Mouse (Mus musculus) cortical plate, adult 2 months (tissue): ENCODE data around the gene Ncaph. TPM values are rescaled to one million over a fixed set of nuclear protein-coding genes. Genes with fewer than 3 reads are reported as not detected.

ENCODE experiments used
- H3K27ac ChIP-seq: fragments of 200-500 bp; 2 replicates; pipeline ENCODE4 v1.5.1; 2012; ENCODE audit warnings: low read length, control low read depth, inconsistent platforms; ENCODE audit not compliant: insufficient read depth
- H3K4me1 ChIP-seq: fragments of 200-500 bp; 2 replicates; pipeline ENCODE4 v1.6.1; 2011; ENCODE audit warnings: low read length; ENCODE audit not compliant: control insufficient read depth, insufficient read depth
- H3K4me3 ChIP-seq: fragments of 200-500 bp; 2 replicates; pipeline ENCODE4 v1.5.1; 2011; ENCODE audit warnings: mild to moderate bottlenecking, low read length, control low read depth; ENCODE audit not compliant: insufficient read depth
- CTCF ChIP-seq: fragments of 200-500 bp; IDR thresholded peaks from 2 replicates; pipeline ENCODE4 v1.5.1; 2011; ENCODE audit warnings: mild to moderate bottlenecking, control low read depth, low read length; ENCODE audit not compliant: insufficient read depth; ENCODE audit errors: extremely low read depth
- POLR2A ChIP-seq: fragments of 200-500 bp; IDR thresholded peaks from 2 replicates; pipeline ENCODE4 v1.6.1; 2011; ENCODE audit warnings: mild to moderate bottlenecking, low read length, control low read depth; ENCODE audit not compliant: insufficient read depth; ENCODE audit errors: extremely low read depth
- polyA plus RNA-seq: library from polyadenylated mRNA; depleted of rRNA; stranded (reverse); fragments of >200 nt; gene quantifications from 2 replicates; pipeline ENCODE4 v1.2.3, GENCODE M21; 2012; rRNA removed

The Ncaph gene
- polyA plus RNA-seq, 1 experiment, result 2.2 TPM

- TF ChIP-seq CTCF, result no peak
- TF ChIP-seq POLR2A, result 0 out of 2 replicates have a peak, but pooled peaks have one; percentile 36
- H3K27ac ChIP-seq, result no peak within 1 kb of the TSS
- H3K4me1 ChIP-seq, result peaks cover 1% of the 10 kb centered on the region; the same call in 1 of the 2 replicates
- peak within 1 kb of the TSS; percentile 48 for H3K4me3 ChIP-seq
These were observed 63.3 kb downstream of the Ncaph start, which contains the start of gene Blvra for GRCm38 (mm10) chr2:127070435-127070841. Blvra (plus strand) TSS chr2:127070665.

- no peak for TF ChIP-seq POLR2A
- TF ChIP-seq CTCF, result no peak
- Histone ChIP-seq H3K4me1 (peaks cover 1% of the 10 kb centered on the region; the same call in 1 of the 2 replicates), H3K4me3 (peak overlapping the region; percentile 48), H3K27ac (no peak overlapping the region)
These were observed 63.8 kb downstream of the Ncaph start for GRCm38 (mm10) chr2:127069781-127070434.

GRCm38 (mm10) chr2:127068806-127069205 is 64.9 kb downstream of the Ncaph start:
- TF ChIP-seq CTCF (no peak), POLR2A (no peak)
- peaks cover 1% of the 10 kb centered on the region; the same call in 1 of the 2 replicates for H3K4me1 ChIP-seq
- no peak overlapping the region for H3K4me3 ChIP-seq
- H3K27ac ChIP-seq, result no peak overlapping the region

- no peak for TF ChIP-seq POLR2A
- TF ChIP-seq CTCF, result no peak
- H3K27ac ChIP-seq, result no peak overlapping the region
- no peak overlapping the region for H3K4me3 ChIP-seq
- no peaks in the 10 kb centered on the region for H3K4me1 ChIP-seq
These were observed 72.3 kb downstream of the Ncaph start for GRCm38 (mm10) chr2:127061471-127061870.

Other genes starting within 250 kb of the Ncaph start
- 22.3 and 22.8 TPM in 2 replicates for gene Sppl2a, start 200.7 kb downstream of the Ncaph start, polyA plus RNA-seq
- 7.4 and 8.3 TPM in 2 replicates for gene Ap4e1, start 125.2 kb downstream of the Ncaph start, polyA plus RNA-seq
- 23.7 and 26.5 TPM in 2 replicates for gene Blvra, start 63.3 kb downstream of the Ncaph start, polyA plus RNA-seq
- 1.5 and 2.0 TPM in 2 replicates for gene Itpripl1, start 9.5 kb upstream of the Ncaph start, polyA plus RNA-seq
- 1.4 and 1.8 TPM in 2 replicates for gene 1810024B03Rik, start 74.3 kb upstream of the Ncaph start, polyA plus RNA-seq
- gene Snrnp200, start 74.4 kb upstream of the Ncaph start, polyA plus RNA-seq, result 61.7 and 62.3 TPM in 2 replicates
- gene Ciao1, start 113.9 kb upstream of the Ncaph start, polyA plus RNA-seq, result 72.2 and 79.1 TPM in 2 replicates
- 65.2 and 70.5 TPM in 2 replicates for gene Tmem127, start 114.0 kb upstream of the Ncaph start, polyA plus RNA-seq
- gene Stard7, start 136.3 kb upstream of the Ncaph start, polyA plus RNA-seq, result 96.1 and 97.6 TPM in 2 replicates
- gene Dusp2, start 202.2 kb upstream of the Ncaph start, polyA plus RNA-seq, result 1.6 and 1.8 TPM in 2 replicates
- gene Astl, start 204.7 kb upstream of the Ncaph start, polyA plus RNA-seq, result not detected in 2 replicates
- gene Adra2b, start 229.3 kb upstream of the Ncaph start, polyA plus RNA-seq, result 0.11 and 0.25 TPM in 2 replicates